Mouse (Mus musculus): ENCODE results near the gene Tnfrsf9. TPM values are rescaled to one million over a fixed set of nuclear protein-coding genes. Genes with fewer than 3 reads are reported as not detected.
A peak's percentile ranks its signal among the peaks of the same experiment; 100 is the strongest.

Gene Tnfrsf9
- total and polyA plus RNA-seq, 3 experiments: 0.14 TPM; not detected in 2

- Histone ChIP-seq H3K9ac (ENCODE audit: control insufficient read depth, low read depth, low read length, poor library complexity, severe bottlenecking) (peak overlapping the region; percentile 59), H3K4me1 (ENCODE audit: control insufficient read depth in 1 of 2, insufficient read depth in 2 of 2, low read length in 2 of 2) (peaks cover 0 to 20% of the 10 kb centered on the region in 2 experiments; a peak in 2 of 4 replicates), H3K27ac (ENCODE audit: control insufficient read depth, low read depth, low read length) (no peak overlapping the region), H3K4me3 (ENCODE audit: control insufficient read depth in 1 of 2, insufficient read depth in 1 of 2, low read depth in 2 of 2, low read length in 2 of 2) (peak overlapping the region; percentile 49 to 57; a peak in 3 of 4 replicates), H3K9me3 (replicated peaks; ENCODE audit: insufficient read depth, low read length) (no peaks in the 10 kb centered on the region), H3K27me3 (ENCODE audit: control insufficient read depth in 1 of 2, insufficient read depth in 2 of 2, low read length in 2 of 2) (peaks cover 5 to 7% of the 10 kb centered on the region in 2 experiments), H3K36me3 (ENCODE audit: control insufficient read depth in 1 of 2, insufficient read depth in 2 of 2, low read length in 2 of 2) (no peaks in the 10 kb centered on the region; a peak in 1 of 4 replicates), H3K79me2 (ENCODE audit: control insufficient read depth, insufficient read depth, low read length, poor library complexity) (no peaks in the 10 kb centered on the region)
- TF ChIP-seq UBTF (IDR thresholded peaks at IDR 0.05; ENCODE audit: borderline replicate concordance, insufficient read depth, low read depth, low read length) (no peak), NRF1 (IDR thresholded peaks at IDR 0.05; ENCODE audit: insufficient read depth, low read depth, low read length, poor library complexity, severe bottlenecking) (peak; percentile 89), GABPA (IDR thresholded peaks at IDR 0.05; ENCODE audit: low read depth, low read length) (no peak), TCF12 (IDR thresholded peaks at IDR 0.05; ENCODE audit: low read depth, low read length) (no peak), SIN3A (IDR thresholded peaks at IDR 0.05; ENCODE audit: low read length) (no peak), MAX (IDR thresholded peaks at IDR 0.05; ENCODE audit: low read length) (no peak), GATA1 (IDR thresholded peaks at IDR 0.05; ENCODE audit: low read depth, low read length) (no peak), NELFE (IDR thresholded peaks at IDR 0.05; ENCODE audit: low read depth, low read length) (no peak)
- peak; percentile 65 for DNase-seq (ENCODE audit: low read depth, low spot score)
These were observed 23.1 kb downstream of the Tnfrsf9 start for GRCm38 (mm10) chr4:150937293-150938062.

DNA sequence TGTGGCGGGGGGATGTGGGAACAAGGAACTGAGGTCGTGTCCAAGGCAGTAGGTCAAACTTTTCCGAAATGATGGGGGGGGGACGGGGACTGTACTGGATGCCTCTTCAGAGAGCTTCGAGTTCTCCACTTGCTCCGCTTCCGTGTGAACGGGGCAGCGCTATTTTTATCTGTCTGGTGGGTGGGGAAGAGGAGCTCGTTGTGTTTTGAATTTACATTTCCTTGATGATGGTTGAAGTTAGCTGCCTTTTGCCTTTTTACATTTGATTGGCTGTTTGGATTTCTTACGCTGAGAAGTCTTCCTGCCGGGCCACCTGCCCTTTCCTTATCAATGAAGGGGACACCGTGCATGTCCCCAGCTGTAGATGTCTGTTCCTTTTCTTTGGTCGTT lies 23.7 kb downstream of the Tnfrsf9 start:
- Histone ChIP-seq H3K27ac (ENCODE audit: control insufficient read depth, low read depth, low read length) (no peak overlapping the region), H3K9me3 (replicated peaks; ENCODE audit: insufficient read depth, low read length) (no peaks in the 10 kb centered on the region), H3K9ac (ENCODE audit: control insufficient read depth, low read depth, low read length, poor library complexity, severe bottlenecking) (peak overlapping the region; percentile 59), H3K27me3 (ENCODE audit: control insufficient read depth in 1 of 2, insufficient read depth in 2 of 2, low read length in 2 of 2) (peaks cover 3% of the 10 kb centered on the region in 2 experiments), H3K4me1 (ENCODE audit: control insufficient read depth in 1 of 2, insufficient read depth in 2 of 2, low read length in 2 of 2) (peaks cover 0 to 20% of the 10 kb centered on the region in 2 experiments; a peak in 2 of 4 replicates), H3K4me3 (ENCODE audit: control insufficient read depth in 1 of 2, insufficient read depth in 1 of 2, low read depth in 2 of 2, low read length in 2 of 2) (peak overlapping the region; percentile 49 to 57), H3K79me2 (ENCODE audit: control insufficient read depth, insufficient read depth, low read length, poor library complexity) (no peaks in the 10 kb centered on the region), H3K36me3 (ENCODE audit: control insufficient read depth in 1 of 2, insufficient read depth in 2 of 2, low read length in 2 of 2) (no peaks in the 10 kb centered on the region; a peak in 1 of 4 replicates)
- TF ChIP-seq ZMIZ1 (IDR thresholded peaks at IDR 0.05; ENCODE audit: low read depth, low read length): no peak
- TF ChIP-seq ETS1 (IDR thresholded peaks at IDR 0.05; ENCODE audit: low read depth, low read length): 0 out of 2 replicates have a peak, but pooled peaks have one; percentile 10
- peak; percentile 45 for DNase-seq (ENCODE audit: low read depth, low spot score)

DNA sequence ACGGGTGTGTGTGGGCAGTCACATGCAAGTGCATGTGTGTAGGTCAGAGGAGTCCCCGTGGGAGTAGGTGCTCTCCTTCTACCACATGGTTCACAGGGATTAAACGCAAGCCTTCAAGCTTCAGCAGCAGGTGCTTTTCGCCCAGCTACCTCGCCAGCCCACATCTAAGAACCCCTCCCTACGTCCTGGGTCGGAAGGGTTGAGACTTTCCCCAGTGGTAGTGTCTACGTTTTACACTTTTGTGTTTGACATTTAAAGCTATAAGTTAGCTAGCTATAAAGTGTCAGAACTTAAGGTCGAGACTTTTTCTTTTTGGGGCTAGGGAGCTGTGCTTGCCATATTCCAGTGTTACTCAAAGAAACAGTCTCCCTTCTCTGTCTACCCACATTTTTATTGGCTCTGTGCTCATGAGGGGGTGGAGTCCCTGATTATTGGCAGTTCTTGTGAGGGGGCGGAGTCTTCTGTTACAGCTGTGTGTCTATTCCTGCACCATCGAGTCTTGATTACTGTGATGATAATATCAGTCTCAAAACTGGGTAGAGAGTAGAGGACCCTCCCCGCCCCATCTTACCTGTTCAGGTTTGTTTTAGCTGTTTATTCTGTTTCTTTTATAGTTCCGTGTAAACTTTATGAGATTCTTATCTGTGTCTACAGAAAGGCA lies 25.8 kb downstream of the Tnfrsf9 start:
- Histone ChIP-seq H3K9me3 (replicated peaks; ENCODE audit: insufficient read depth, low read length) (no peaks in the 10 kb centered on the region), H3K79me2 (ENCODE audit: control insufficient read depth, insufficient read depth, low read length, poor library complexity) (no peaks in the 10 kb centered on the region), H3K27me3 (ENCODE audit: control insufficient read depth in 1 of 2, insufficient read depth in 2 of 2, low read length in 2 of 2) (no peaks in the 10 kb centered on the region), H3K4me1 (ENCODE audit: control insufficient read depth in 1 of 2, insufficient read depth in 2 of 2, low read length in 2 of 2) (peaks cover 0 to 20% of the 10 kb centered on the region in 2 experiments; a peak in 2 of 4 replicates), H3K36me3 (ENCODE audit: control insufficient read depth in 1 of 2, insufficient read depth in 2 of 2, low read length in 2 of 2) (no peaks in the 10 kb centered on the region; a peak in 1 of 4 replicates), H3K4me3 (ENCODE audit: control insufficient read depth in 1 of 2, insufficient read depth in 1 of 2, low read depth in 2 of 2, low read length in 2 of 2) (peak overlapping the region; percentile 35 to 56), H3K27ac (ENCODE audit: control insufficient read depth, low read depth, low read length) (no peak overlapping the region), H3K9ac (ENCODE audit: control insufficient read depth, low read depth, low read length, poor library complexity, severe bottlenecking) (peak overlapping the region; percentile 39; the same call in 1 of the 2 replicates)
- TF ChIP-seq GATA1 (IDR thresholded peaks at IDR 0.05; ENCODE audit: low read depth, low read length) (peak; percentile 63), POLR2A (IDR thresholded peaks at IDR 0.05; ENCODE audit: control insufficient read depth in 1 of 2, insufficient read depth in 1 of 2, low read depth in 1 of 2, low read length in 2 of 2, poor library complexity in 1 of 2) (0 out of 4 replicates have a peak, but pooled peaks of 1 of the 2 experiments have one; percentile 22), NELFE (IDR thresholded peaks at IDR 0.05; ENCODE audit: low read depth, low read length) (no peak; the same call in 1 of the 2 replicates), ELF1 (IDR thresholded peaks at IDR 0.05; ENCODE audit: low read depth, low read length) (no peak), ZMIZ1 (IDR thresholded peaks at IDR 0.05; ENCODE audit: low read depth, low read length) (no peak), NRF1 (IDR thresholded peaks at IDR 0.05; ENCODE audit: insufficient read depth, low read depth, low read length, poor library complexity, severe bottlenecking) (no peak), EP300 (IDR thresholded peaks at IDR 0.05; ENCODE audit: low read depth in 1 of 2, low read length in 2 of 2) (no peak), CHD1 (IDR thresholded peaks at IDR 0.05; ENCODE audit: low read depth, low read length) (no peak), USF1 (IDR thresholded peaks at IDR 0.05; ENCODE audit: low read depth, low read length) (no peak)
- DNase-seq (ENCODE audit: low read depth, low spot score): peak; percentile 75
